Mouse (Mus musculus): ENCODE measurements at regions not wholly inside any gene's neighbourhood (a gene's known extent, or its start where the extent isn't known, plus 50 kb on each side); places are given as distances from the start of the nearest gene placed in this dataset.
A peak's percentile ranks its signal among the peaks of the same experiment; 100 is the strongest.

GRCm38 (mm10) chr1:15155046-15155445 is 938.1 kb downstream of the 4930444P10Rik start:
- no peak for DNase-seq (ENCODE audit: low spot score)

DNA sequence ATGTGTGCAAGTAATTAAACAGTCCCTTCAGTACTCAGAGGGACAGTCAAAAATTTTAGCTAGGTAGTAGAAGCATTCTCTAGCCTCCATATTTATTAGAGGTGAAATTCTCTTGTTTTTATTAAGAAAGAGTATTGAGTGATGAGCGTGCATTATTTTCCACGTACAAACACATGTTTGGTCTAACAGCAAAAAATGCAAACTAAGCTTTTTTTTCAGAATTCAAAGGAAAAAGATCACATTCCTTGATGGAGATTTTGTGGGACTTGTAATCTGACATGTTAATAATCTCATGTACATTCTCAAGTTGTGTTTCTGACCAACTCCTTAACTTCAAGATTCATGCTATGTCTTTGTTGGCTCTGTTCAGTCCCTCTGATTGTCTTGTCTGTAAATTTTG is 939.2 kb downstream of the 4930444P10Rik start:
- DNase-seq (ENCODE audit: low spot score), result no peak

GRCm38 (mm10) chr1:15143922-15144591 is 949.1 kb downstream of the 4930444P10Rik start:
- no peak for DNase-seq (ENCODE audit: low spot score)

DNA sequence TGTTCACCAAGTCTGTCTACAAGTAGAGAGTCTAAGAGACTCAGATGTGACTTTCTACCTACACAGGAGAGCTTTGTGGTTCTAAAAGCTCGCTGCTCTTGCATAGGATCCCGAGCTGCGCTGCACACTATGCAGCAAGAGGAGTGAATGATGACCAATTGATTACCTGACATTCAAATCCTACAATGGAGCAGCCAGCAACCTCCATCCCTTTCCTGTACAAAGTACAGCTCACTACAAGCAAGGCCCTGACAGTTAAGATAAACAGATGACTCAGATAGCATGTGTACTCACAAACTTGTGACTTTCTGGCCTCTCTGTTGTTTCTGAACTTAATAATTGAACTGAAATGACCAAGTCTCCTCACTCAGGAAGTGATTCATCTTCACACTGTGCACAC is 974.7 kb downstream of the 4930444P10Rik start:
- DNase-seq (ENCODE audit: low spot score), result no peak

DNA sequence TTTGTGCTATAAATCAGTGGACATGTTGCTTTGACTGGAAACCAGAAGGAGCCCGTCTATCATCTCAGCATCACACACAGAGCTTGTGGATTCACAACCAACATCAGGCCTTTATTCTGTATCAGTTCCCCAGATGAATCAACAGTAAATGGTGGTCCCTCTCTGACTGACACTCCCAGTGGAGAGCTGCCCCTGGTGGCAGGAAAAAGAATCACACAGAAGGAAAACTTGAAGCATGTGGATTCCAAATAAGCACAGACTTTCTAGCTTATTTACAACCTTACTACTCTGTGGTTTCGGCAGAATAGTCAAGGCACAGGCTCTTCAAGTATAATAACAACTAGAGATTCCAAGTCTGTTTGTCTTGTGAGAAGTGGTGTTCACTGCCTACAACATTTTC is 981.7 kb downstream of the 4930444P10Rik start:
- DNase-seq (ENCODE audit: low spot score), result no peak

- no peak for DNase-seq (ENCODE audit: low spot score)
Observed at GRCm38 (mm10) chr1:15070331-15070730, 1022.8 kb downstream of the 4930444P10Rik start.

- DNase-seq (ENCODE audit: low spot score), result no peak
Observed at GRCm38 (mm10) chr1:15034047-15034446, 1059.1 kb downstream of the 4930444P10Rik start.

- DNase-seq (ENCODE audit: low spot score), result no peak
Observed at GRCm38 (mm10) chr1:15018460-15018779, 1074.7 kb downstream of the 4930444P10Rik start.

- DNase-seq (ENCODE audit: low spot score), result no peak
Observed at GRCm38 (mm10) chr1:15017689-15018459, 1075.3 kb downstream of the 4930444P10Rik start.

DNA sequence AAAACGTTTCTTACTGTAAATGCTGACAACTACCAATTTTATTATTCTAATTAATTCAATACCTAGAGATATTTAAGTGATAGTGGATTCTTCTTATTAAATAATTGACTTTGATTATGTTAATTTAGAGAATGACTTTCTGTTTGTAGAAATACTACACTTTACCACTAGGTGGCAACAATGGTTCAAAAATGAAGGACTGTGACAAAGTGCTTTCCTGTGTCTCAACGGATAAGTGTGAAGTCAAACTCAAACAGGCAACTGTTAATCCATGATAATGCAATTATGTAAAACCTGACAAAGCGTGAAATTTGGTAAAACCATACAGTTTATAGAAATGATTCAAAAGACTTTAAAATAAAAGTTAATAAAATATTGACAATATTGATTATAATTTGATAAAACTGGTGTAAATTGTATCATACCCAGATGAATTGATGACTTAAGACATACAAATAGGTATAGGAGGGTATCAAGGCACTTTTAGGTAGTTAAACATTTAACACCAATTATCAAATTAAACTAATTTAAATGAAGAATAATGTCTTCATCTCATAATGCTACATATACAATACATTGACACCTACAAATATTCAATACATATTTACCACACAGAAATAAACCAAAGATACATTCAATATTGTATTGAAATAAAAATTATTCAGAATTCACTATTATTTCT is 1085.3 kb downstream of the 4930444P10Rik start:
- peak; percentile 16 for DNase-seq (ENCODE audit: low spot score)

- DNase-seq (ENCODE audit: low spot score), result no peak
Observed at GRCm38 (mm10) chr1:14995348-14995747, 1097.8 kb downstream of the 4930444P10Rik start.

DNA sequence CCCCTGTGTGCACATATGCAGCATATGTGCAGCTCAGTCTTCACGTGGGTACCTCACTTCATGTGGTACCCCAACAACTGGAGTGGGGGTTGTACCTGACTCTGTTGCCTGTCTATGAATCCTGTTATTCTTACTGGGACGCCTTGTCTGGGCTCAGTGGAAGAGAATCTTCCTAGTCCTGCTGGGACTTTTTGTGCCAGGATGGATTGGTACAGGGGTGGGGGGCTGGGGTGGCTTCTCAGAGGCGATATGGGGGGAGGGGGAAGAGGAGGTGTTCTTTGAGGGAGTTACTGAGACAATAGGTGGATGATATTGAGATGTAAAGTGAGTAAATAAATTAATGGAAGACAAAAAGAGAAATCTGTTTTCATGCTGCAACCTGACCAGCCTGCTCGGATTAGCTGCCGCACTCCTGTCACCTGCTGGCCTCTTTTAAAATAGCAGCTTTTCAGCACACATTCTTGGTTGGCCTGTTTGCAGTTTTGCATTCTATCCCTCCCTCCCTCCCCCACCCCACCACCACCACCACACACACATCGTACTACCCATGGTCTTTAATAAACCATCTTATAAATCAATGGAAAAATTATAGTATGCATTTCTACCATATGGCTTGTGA is 1112.9 kb downstream of the 4930444P10Rik start:
- DNase-seq (ENCODE audit: low spot score), result no peak
